Comparison of ENCODE assay signal across 20 mouse cellular contexts in genomic region chrX:75814958-75815357, GRCm38 (mm10).
DNase-seq lines count a peak whose midpoint lies in the region; ATAC-seq and TF ChIP-seq lines count a peak whose summit lies in the region.
"Had no signal": no experiment of that assay in that cellular context is flagged by ENCODE, and none has a peak within 500 bp of the region (broad histone marks: within the 10 kb centered on the region; RNA-seq: fewer than 3 reads in every experiment).

No protein-coding gene starts in this region.

- 0 out of 2 replicates have a peak, but pooled peaks have one; percentile 5 for TF ChIP-seq CTCF in kidney, adult 2 months (conservative IDR thresholded peaks at IDR 0.05; ENCODE audit: insufficient read depth, insufficient read length, low read depth, low read length)
- peak; percentile 86 for TF ChIP-seq CTCF in E14TG2a.4 (conservative IDR thresholded peaks at IDR 0.05; ENCODE audit: low read length)
- no peak for TF ChIP-seq CTCF in bone marrow macrophage, adult 2 months (IDR thresholded peaks at IDR 0.05; ENCODE audit: low read depth, low read length)

- H3K9me3 ChIP-seq in kidney, embryonic 15.5 days (replicated peaks): no peaks in the 10 kb centered on the region
- H3K9me3 ChIP-seq in E14TG2a.4 (ENCODE audit: low read length): no peaks in the 10 kb centered on the region
- no peaks in the 10 kb centered on the region for H3K9me3 ChIP-seq in forebrain, embryonic 12.5 days
- H3K9me3 ChIP-seq: embryonic facial prominence, embryonic 15.5 days; G1E; liver, embryonic 12.5 days; midbrain, embryonic 10.5 days had no signal

- TF ChIP-seq POLR2A in kidney, adult 2 months (IDR thresholded peaks at IDR 0.05; ENCODE audit: low read depth, low read length): no peak
- no peak for TF ChIP-seq POLR2A in bone marrow macrophage, adult 2 months (IDR thresholded peaks at IDR 0.05; ENCODE audit: borderline replicate concordance, low read depth, low read length)

- no peak overlapping the region for H3K27ac ChIP-seq in kidney, adult 2 months (ENCODE audit: insufficient read depth, low read depth, low read length)
- no peak overlapping the region for H3K27ac ChIP-seq in kidney, embryonic 15.5 days
- H3K27ac ChIP-seq in bone marrow macrophage, adult 2 months (ENCODE audit: insufficient read depth, low read depth, low read length): peak overlapping the region; percentile 17; the same call in 1 of the 2 replicates
- no peak overlapping the region for H3K27ac ChIP-seq in forebrain, embryonic 12.5 days
- H3K27ac ChIP-seq: embryonic facial prominence, embryonic 15.5 days; liver, embryonic 12.5 days; macrophage; midbrain, embryonic 10.5 days had no signal

- H3K36me3 ChIP-seq in kidney, adult 2 months (ENCODE audit: control insufficient read depth, insufficient read depth, low read length): no peaks in the 10 kb centered on the region
- H3K36me3 ChIP-seq in kidney, embryonic 15.5 days: 0 out of 2 replicates have a peak, but pooled peaks cover 3% of the 10 kb centered on the region
- no peaks in the 10 kb centered on the region for H3K36me3 ChIP-seq in E14TG2a.4 (ENCODE audit: insufficient read depth, low read length)
- no peaks in the 10 kb centered on the region for H3K36me3 ChIP-seq in forebrain, embryonic 12.5 days (replicated peaks)
- H3K36me3 ChIP-seq: embryonic facial prominence, embryonic 15.5 days; G1E; liver, embryonic 12.5 days; midbrain, embryonic 10.5 days had no signal

- H3K4me3 ChIP-seq in kidney, adult 2 months (ENCODE audit: insufficient read depth, low read depth, low read length): no peak overlapping the region
- no peak overlapping the region for H3K4me3 ChIP-seq in kidney, embryonic 15.5 days (replicated peaks)
- H3K4me3 ChIP-seq in E14TG2a.4 (replicated peaks; ENCODE audit: low read length): no peak overlapping the region
- H3K4me3 ChIP-seq in bone marrow macrophage, adult 2 months (ENCODE audit: insufficient read depth, low read length): no peak overlapping the region
- no peak overlapping the region for H3K4me3 ChIP-seq in forebrain, embryonic 12.5 days (replicated peaks)
- H3K4me3 ChIP-seq: embryonic facial prominence, embryonic 15.5 days; liver, embryonic 12.5 days; midbrain, embryonic 10.5 days had no signal

- DNase-seq in kidney, adult 2 months: no peak
- peak; percentile 44 for DNase-seq in 3T3-L1 (ENCODE audit: low read depth, low spot score)
- no peak for DNase-seq in spleen, adult 12 weeks (ENCODE audit: low spot score)
- DNase-seq: adrenal gland, adult 8-10 months; cerebellum, adult 11 months; gastrocnemius, postnatal 25 days; kidney, adult 8-10 months; kidney, postnatal 25 days; lung, embryonic 14.5 days; retina, postnatal 1 day; thymus, postnatal 36 days had no signal

- no peak for ATAC-seq in kidney, embryonic 15.5 days (replicated peaks; ENCODE audit: low FRiP score)
- no peak for ATAC-seq in forebrain, embryonic 12.5 days (ENCODE audit: low FRiP score)
- ATAC-seq: liver, embryonic 12.5 days had no signal

- H3K27me3 ChIP-seq in kidney, adult 2 months (replicated peaks; ENCODE audit: control insufficient read depth, insufficient read depth, low read length): no peaks in the 10 kb centered on the region
- H3K27me3 ChIP-seq in kidney, embryonic 15.5 days: no peaks in the 10 kb centered on the region
- no peaks in the 10 kb centered on the region for H3K27me3 ChIP-seq in E14TG2a.4 (ENCODE audit: insufficient read depth, low read length)
- H3K27me3 ChIP-seq in forebrain, embryonic 12.5 days: no peaks in the 10 kb centered on the region
- H3K27me3 ChIP-seq: embryonic facial prominence, embryonic 15.5 days; liver, embryonic 12.5 days had no signal

- no peaks in the 10 kb centered on the region for H3K4me1 ChIP-seq in kidney, adult 2 months (ENCODE audit: control insufficient read depth, insufficient read depth, low read length)
- no peaks in the 10 kb centered on the region for H3K4me1 ChIP-seq in kidney, embryonic 15.5 days
- no peaks in the 10 kb centered on the region for H3K4me1 ChIP-seq in E14TG2a.4 (replicated peaks; ENCODE audit: low read depth, low read length)
- peaks cover 9% of the 10 kb centered on the region; the same call in 1 of the 2 replicates for H3K4me1 ChIP-seq in bone marrow macrophage, adult 2 months (ENCODE audit: control insufficient read depth, insufficient read depth, low read length)
- no peaks in the 10 kb centered on the region for H3K4me1 ChIP-seq in forebrain, embryonic 12.5 days
- H3K4me1 ChIP-seq: embryonic facial prominence, embryonic 15.5 days; liver, embryonic 12.5 days; midbrain, embryonic 10.5 days had no signal

- WGBS in kidney, adult 2 months: 91% methylated on average over 2 of the region's 2 CpGs
- 81% methylated on average over 2 of the region's 2 CpGs for WGBS in kidney, embryonic 15.5 days
- WGBS in forebrain, embryonic 12.5 days: 78% methylated on average over 2 of the region's 2 CpGs

- no peak overlapping the region for H3K4me2 ChIP-seq in kidney, embryonic 15.5 days
- H3K4me2 ChIP-seq in forebrain, embryonic 12.5 days: no peak overlapping the region
- H3K4me2 ChIP-seq: embryonic facial prominence, embryonic 15.5 days; liver, embryonic 12.5 days; lung, embryonic 14.5 days had no signal

- no peak overlapping the region for H3K9ac ChIP-seq in kidney, embryonic 15.5 days
- H3K9ac ChIP-seq in forebrain, embryonic 12.5 days: no peak overlapping the region
- H3K9ac ChIP-seq: embryonic facial prominence, embryonic 15.5 days; liver, embryonic 12.5 days; lung, embryonic 14.5 days had no signal
